Mouse (Mus musculus) small intestine, adult 2 months (tissue): ENCODE measurements around the gene Ankrd11. TPM values are rescaled to one million over a fixed set of nuclear protein-coding genes. Genes with fewer than 3 reads are reported as not detected.
A peak's percentile ranks its signal among the peaks of the same experiment; 100 is the strongest.

Source experiments
- H3K27ac ChIP-seq: fragments of 200-500 bp; 2 replicates; pipeline ENCODE4 v1.5.1; 2012; ENCODE audit warnings: low read depth, low read length, control low read depth, inconsistent platforms; ENCODE audit not compliant: insufficient read depth
- H3K27me3 ChIP-seq: fragments of 200-500 bp; 2 replicates; pipeline ENCODE4 v1.6.1; 2012; ENCODE audit warnings: mild to moderate bottlenecking, moderate library complexity, low read length, inconsistent platforms; ENCODE audit not compliant: control insufficient read depth, insufficient read depth
- H3K36me3 ChIP-seq: fragments of 200-500 bp; 2 replicates; pipeline ENCODE4 v1.6.1; 2012; ENCODE audit warnings: mild to moderate bottlenecking, low read length, control low read depth, inconsistent platforms; ENCODE audit not compliant: control insufficient read depth, insufficient read depth
- H3K4me1 ChIP-seq: fragments of 200-500 bp; 2 replicates; pipeline ENCODE4 v1.6.1; 2012; ENCODE audit warnings: low read length, inconsistent platforms, mixed read lengths; ENCODE audit not compliant: control insufficient read depth, insufficient read depth, insufficient read length
- H3K4me3 ChIP-seq: fragments of 200-500 bp; 2 replicates; pipeline ENCODE4 v1.5.1; 2012; ENCODE audit warnings: low read depth, mild to moderate bottlenecking, control low read depth, inconsistent platforms, low read length, moderate library complexity
- CTCF ChIP-seq: fragments of 200-500 bp; IDR thresholded peaks from 2 replicates; pipeline ENCODE4 v1.5.1; 2012; ENCODE audit warnings: low read depth, mild to moderate bottlenecking, control low read depth, inconsistent platforms, low read length, moderate library complexity, mixed read lengths; ENCODE audit not compliant: insufficient replicate concordance, insufficient read length; ENCODE audit errors: extremely low read depth
- POLR2A ChIP-seq: fragments of 200-500 bp; IDR thresholded peaks from 2 replicates; pipeline ENCODE4 v1.6.1; 2012; ENCODE audit warnings: low read depth, mild to moderate bottlenecking, control low read depth, inconsistent platforms, low read length, moderate library complexity
- WGBS: fragments of 180-500 bp; shearing (Covaris S2); methylation state at CpG from one replicate; pipeline ENCODE4 v1.1.7; 2018; 5-methylcytosine and 5-hydroxymethylcytosine counted together
- polyA plus RNA-seq: library from polyadenylated mRNA; depleted of rRNA; stranded (reverse); fragments of >200 nt; gene quantifications from 2 replicates; pipeline ENCODE4 v1.2.3, GENCODE M21; 2012

Ankrd11 gene
- polyA plus RNA-seq, 1 experiment = 79.9 TPM

DNA sequence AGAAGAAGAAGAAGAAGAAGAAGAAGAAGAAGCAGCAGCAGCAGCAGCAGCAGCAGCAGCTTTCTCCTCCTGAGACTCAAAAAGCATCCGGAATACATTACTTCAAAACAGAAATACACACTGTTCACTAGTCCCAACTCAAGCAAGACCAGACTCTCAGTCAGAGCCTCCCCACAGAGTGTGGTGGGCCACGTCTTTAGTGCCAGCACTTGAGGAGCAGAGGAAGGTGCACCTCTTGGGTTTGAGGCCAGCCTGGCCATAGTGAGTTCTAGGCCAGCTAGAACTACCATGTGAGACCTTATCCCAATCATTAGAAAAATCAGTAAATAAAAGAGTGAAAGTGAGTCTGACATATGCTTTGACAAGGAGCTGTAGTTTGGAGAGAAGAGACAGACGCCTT, 57.9 kb downstream of the Ankrd11 start:
- no peak for TF ChIP-seq POLR2A
- TF ChIP-seq CTCF = no peak
- peaks cover 36% of the 10 kb centered on the region for H3K4me1 ChIP-seq
- H3K27ac ChIP-seq = peak overlapping the region; percentile 76
- H3K36me3 ChIP-seq = no peaks in the 10 kb centered on the region
- H3K4me3 ChIP-seq = no peak overlapping the region
- H3K27me3 ChIP-seq = no peaks in the 10 kb centered on the region
- 58% methylated on average over 3 of the region's 3 CpGs for WGBS

DNA sequence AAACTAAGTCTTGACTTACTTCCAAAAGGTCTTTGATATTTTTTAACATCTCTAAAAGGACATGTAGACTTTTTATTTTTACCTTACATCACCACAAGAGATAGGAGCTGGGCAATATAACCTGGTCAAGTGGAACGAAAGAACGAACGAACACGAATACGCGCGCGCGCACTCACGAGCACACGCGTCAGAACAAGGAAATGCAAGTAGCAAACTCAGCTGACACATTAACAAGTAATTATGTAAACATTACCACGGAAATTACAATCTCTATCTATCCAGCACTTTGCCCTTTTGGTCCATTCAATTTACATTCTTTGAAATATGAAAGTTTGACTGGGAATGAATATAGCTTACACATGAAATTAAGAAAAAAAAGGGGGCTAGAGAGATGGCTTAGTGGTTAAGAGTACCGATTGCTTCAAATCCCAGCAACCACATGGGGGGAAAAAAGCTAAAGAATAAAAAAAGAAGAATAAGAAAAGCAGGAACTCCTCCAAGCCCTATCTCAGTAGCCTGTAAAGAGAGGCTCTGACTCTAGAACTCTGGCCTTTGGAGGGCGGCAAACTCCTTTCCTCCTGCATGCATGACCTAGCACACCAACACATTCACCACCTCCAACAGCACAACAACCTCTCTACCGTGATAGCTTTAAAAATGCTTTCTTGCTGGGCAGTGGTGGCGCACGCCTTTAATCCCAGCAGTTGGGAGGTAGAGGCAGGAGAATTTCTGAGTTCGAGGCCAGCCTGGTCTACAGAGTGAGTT, 58.7 kb downstream of the Ankrd11 start:
- H3K4me1 ChIP-seq = peaks cover 36% of the 10 kb centered on the region
- H3K27me3 ChIP-seq = no peaks in the 10 kb centered on the region
- 25% methylated on average over 19 of the region's 19 CpGs for WGBS
- TF ChIP-seq POLR2A (no peak), CTCF (peak; percentile 38; the same call in 1 of the 2 replicates)
- no peak overlapping the region for H3K4me3 ChIP-seq
- no peaks in the 10 kb centered on the region for H3K36me3 ChIP-seq
- peak overlapping the region; percentile 78 for H3K27ac ChIP-seq

DNA sequence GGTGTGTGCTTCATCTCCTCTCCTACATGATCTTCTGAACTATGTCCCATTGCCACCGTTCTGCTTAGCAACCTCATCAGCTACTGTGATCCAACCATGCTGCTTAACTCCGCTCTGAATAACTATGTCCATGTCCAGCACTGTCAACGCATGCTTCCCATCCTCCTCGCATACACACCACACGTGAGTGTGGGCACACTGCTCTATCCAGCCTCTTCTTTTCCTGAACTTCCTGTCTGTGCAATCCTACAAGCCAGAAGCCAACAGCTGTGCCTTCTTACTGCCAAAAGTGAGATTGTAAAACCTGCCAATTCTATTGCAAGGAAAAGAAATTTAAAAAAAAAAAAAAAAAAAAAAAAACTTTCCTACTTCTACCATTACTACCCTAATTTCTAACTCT, 60.4 kb downstream of the Ankrd11 start:
- Histone ChIP-seq H3K27me3 (no peaks in the 10 kb centered on the region), H3K27ac (peak overlapping the region; percentile 3; the same call in 1 of the 2 replicates), H3K4me3 (no peak overlapping the region), H3K36me3 (no peaks in the 10 kb centered on the region), H3K4me1 (peaks cover 25% of the 10 kb centered on the region)
- 29% methylated on average over 5 of the region's 5 CpGs for WGBS
- TF ChIP-seq CTCF = no peak

DNA sequence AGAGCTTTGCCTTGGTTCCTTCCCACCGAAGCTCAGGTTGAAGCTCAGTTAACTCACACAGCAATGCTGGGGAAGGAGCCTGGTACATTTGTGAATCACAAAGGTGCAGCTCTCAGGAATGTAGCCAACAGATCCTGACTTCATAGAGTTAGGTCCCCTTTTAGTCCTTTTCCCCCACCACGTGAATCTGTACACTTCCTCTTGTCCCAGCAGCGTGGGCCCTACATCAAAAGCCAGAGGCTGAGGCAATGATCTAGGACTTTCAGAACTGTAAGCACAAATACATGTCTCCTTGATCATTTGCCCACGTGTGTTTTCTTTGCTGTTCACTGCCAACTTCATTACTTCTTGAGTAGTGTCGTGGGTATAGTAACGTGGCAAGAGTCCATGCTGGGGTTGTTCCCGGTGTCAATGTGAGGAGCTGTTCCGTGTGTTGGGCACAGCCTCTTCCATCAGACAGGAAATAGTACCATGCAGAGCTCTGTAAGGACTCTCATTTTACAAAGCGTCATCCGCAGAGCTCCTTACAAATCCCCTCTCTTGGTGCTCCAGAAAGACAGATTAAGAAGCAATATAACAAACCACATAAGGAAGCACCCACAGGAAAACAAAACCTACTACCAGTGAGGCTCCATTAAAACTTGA, 62.1 kb downstream of the Ankrd11 start:
- no peak overlapping the region for H3K4me3 ChIP-seq

DNA sequence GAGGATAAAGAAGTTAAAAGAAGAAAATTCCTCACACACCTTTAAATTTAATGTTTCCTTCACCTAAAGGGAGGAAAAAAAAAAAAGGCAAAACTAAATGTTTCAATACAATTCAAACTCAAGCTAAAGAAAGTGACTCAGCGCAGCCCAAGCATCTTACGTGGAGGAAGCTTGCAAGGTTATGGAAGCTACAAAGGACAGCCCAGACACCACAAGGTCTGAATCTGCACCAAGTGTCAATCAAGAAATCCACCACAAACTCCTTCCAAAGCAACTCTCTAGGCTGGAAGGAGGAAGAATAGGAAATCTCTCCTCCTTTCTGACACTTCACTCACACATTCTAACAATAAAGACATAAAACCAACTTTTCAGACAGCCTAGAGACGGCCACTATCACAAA, 62.7 kb downstream of the Ankrd11 start:
- H3K4me1 ChIP-seq = peaks cover 11% of the 10 kb centered on the region
- no peaks in the 10 kb centered on the region for H3K36me3 ChIP-seq
- WGBS = 81% methylated on average over 3 of the region's 3 CpGs
- H3K27ac ChIP-seq = no peak overlapping the region
- no peak for TF ChIP-seq CTCF
- no peak overlapping the region for H3K4me3 ChIP-seq
- no peaks in the 10 kb centered on the region for H3K27me3 ChIP-seq

More for the DNA sequence above, 62.1 kb downstream of the Ankrd11 start:
- 53% methylated on average over 10 of the region's 10 CpGs for WGBS
- H3K27me3 ChIP-seq = no peaks in the 10 kb centered on the region
- no peaks in the 10 kb centered on the region for H3K36me3 ChIP-seq
- H3K27ac ChIP-seq = no peak overlapping the region
- no peak for TF ChIP-seq POLR2A
- TF ChIP-seq CTCF = no peak
- H3K4me1 ChIP-seq = peaks cover 15% of the 10 kb centered on the region

DNA sequence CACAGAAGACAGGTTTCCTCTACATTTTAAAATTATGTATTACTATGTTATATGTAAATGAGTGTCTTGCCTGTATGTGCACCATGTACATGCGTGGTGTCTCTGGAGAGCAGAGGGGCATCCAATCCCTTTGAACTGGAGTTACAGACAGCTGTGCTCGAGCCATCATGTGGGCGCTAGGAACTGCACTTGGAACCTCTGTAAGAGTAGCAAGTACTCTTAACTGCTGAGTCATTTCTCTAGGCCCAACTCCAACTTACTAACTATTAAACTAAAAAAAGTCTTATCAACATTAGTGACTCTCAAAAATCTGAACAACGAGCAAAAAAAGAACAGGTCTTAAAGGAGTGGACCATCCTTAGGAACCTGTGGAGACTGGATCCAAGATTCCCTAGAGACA, 66.0 kb downstream of the Ankrd11 start:
- H3K36me3 ChIP-seq = peaks cover 6% of the 10 kb centered on the region; the same call in 1 of the 2 replicates
- no peaks in the 10 kb centered on the region for H3K27me3 ChIP-seq
- no peak for TF ChIP-seq POLR2A
- no peak for TF ChIP-seq CTCF
- H3K4me3 ChIP-seq = no peak overlapping the region
- WGBS = 48% methylated on average over 4 of the region's 4 CpGs
- peaks cover 4% of the 10 kb centered on the region for H3K4me1 ChIP-seq
- H3K27ac ChIP-seq = no peak overlapping the region

DNA sequence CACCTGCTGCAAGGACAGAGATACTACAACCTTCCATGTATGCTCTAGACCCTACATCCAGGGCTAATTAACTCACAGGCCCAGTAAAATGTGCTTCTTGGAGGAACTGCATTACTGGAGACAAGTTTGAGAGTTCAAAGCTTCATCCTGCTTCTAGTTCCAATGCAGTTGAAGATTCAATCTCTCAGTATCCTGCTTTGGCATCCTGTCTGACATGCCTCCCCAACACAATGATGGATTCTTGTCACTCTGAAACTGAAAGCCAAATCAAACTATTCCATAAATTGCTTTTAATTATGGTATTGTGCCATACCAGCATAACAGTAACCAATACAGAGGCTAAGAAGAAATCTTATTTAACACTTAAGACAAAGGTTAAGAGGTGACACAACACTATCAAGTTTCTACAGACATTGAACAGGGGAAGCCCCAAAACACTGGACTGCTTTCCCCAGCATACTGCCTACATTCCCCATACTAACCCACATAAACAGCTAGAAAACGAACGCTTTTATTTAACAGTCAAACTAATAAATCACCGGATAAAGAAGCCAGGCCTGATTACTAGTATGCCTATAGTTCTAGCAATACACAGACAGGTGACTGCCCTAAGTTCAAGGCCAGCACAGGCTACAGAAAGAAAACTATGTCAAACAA, 72.0 kb downstream of the Ankrd11 start:
- TF ChIP-seq POLR2A (no peak), CTCF (no peak)
- Histone ChIP-seq H3K27ac (no peak overlapping the region), H3K4me1 (peaks cover 2% of the 10 kb centered on the region; the same call in 1 of the 2 replicates), H3K36me3 (peaks cover 9% of the 10 kb centered on the region; the same call in 1 of the 2 replicates), H3K4me3 (no peak overlapping the region), H3K27me3 (no peaks in the 10 kb centered on the region)
- WGBS = 65% methylated on average over 3 of the region's 3 CpGs
